Mouse (Mus musculus) forelimb bud, embryonic 11.5 days (tissue): ENCODE data around the gene Ttll2.
"Not testable (repeated sequence)": the region's sequence is repeated elsewhere in the genome, so short reads cannot be mapped to it uniquely, and the experiment has no call there.

Source experiments
- DNase-seq: peaks from one replicate; pipeline ENCODE4 v3.0.0-alpha.2; 2012; ENCODE audit warnings: low read depth, low spot score

Gene Ttll2

DNA sequence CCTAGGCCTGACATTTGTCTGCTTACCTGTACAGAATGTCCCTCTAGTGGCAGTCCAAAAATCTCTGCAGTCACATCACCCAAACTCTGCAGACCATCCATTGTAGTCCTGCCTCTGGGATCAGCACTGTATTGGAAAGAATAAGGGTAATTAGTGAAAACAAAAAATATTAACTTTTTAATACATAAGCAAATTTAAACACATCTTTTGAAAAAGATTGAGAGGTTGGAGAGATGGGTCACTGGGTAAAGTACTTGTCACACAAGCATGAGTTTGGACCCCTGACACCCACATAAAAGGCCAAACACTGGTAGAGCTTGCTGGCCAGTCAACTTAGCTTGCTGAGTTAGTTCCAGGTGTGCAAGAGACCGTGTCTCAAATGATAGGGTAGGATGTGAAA, at the start of gene Ttll2:
TSS of gene Ttll2 (minus strand) at position 101 of the 400 bp plus-strand sequence.
- DNase-seq, result not testable (repeated sequence)

DNA sequence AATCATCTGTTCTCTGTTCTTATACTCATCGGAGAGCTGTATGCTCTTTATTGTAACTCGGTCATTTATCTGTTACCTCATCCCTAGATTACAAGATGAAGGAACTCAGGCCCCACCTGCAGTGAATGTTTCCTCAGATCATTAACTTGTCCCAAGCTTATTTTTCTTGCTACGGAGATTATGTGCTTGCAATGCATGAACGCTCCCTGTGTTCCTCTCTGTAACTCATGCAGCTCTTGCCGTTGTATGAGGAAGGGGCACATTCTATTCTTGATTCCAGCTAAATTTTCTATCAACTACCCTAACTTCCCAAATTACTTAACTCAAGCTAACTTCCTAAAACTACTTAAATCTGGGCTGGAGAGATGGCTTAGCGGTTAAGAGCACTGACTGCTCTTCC, 47.3 kb upstream of the Ttll2 start:
- not testable (repeated sequence) for DNase-seq

DNA sequence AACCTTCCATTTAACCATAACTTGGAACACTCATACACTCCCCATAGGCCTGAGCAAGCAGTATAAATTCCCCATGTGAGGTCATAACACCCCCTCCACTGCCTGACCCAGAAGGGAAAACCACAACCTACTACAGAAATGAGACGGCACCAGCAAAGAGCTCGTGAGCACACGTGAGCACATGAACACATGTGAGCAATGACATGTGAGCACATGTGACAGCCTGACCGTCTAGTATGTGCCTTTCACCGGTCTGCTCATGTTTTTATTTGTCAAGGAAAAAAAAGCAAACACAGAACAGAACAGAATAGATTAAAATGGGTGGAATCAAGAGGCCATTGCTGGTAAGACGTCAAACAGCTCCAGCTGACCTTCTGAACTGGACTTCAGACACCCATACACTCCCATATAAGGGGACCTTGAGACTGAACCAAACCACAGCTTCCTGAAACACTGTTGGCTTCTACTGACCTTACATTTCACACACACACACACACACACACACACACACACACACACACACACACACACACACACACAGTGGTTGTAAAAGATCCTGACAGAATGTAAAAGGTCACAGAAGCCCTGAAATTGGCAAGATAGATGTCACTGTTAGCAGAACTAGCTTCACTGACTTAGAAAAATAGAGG, 45.8 kb upstream of the Ttll2 start:
- DNase-seq, result not testable (repeated sequence)

DNA sequence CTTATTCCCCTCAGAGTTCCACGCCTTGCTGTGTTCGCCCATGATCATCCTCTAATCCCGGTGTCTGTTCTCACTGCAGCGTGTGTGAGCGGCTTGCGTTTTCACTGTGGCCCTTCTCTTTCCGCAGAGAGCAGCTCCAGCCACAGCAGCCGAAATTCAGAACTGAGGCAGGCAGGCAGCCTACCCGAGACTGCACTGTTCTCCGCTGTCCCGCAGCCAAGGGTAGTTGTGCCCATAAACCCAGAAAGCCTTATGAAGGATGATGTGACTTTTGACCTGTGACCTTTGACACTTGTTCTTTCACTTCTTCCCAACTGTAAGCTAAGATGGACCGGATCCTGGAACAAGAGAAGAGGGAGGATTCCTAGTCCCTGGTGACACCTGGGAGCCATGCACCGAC, 44.6 kb upstream of the Ttll2 start:
- DNase-seq, result not testable (repeated sequence)

DNA sequence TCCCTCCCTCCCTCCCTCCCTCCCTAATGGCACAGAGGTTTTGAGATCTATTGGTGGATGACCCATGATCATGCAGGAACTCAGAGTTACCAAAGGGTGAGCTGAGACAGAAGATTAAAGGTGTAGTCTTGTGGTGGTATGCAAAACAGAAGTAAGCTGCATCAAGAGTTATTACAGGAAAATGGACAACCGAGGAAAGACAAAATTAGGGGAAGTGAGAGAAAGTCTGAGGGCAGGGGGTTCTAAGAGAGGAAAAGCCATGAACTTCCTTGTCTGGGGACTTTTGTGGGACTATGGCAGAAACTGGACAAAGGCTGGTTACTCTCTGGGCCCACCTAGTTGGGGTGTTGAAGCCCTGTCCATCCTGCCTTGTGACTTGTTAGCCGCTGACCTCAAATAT, 43.8 kb upstream of the Ttll2 start:
- not testable (repeated sequence) for DNase-seq

DNA sequence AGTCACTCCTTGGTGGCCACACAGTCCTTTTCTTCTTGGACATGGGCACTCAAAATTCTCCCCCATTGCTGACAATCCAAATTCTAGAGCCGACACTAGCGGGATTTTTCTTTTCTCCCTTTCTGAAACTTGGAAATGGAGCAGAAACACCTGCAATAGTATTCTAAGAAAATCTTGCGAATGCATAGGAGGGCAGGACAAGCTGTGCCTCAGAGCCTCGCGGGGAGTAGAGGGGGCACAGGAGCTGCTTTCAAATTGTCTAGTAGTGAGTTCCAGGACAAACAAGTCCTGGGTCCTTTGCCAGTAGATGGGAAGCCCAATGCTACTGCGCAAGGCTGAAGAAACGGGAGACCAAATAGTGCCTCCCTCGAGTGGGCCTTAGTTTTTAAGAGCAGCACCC, 43.2 kb upstream of the Ttll2 start:
- not testable (repeated sequence) for DNase-seq

DNA sequence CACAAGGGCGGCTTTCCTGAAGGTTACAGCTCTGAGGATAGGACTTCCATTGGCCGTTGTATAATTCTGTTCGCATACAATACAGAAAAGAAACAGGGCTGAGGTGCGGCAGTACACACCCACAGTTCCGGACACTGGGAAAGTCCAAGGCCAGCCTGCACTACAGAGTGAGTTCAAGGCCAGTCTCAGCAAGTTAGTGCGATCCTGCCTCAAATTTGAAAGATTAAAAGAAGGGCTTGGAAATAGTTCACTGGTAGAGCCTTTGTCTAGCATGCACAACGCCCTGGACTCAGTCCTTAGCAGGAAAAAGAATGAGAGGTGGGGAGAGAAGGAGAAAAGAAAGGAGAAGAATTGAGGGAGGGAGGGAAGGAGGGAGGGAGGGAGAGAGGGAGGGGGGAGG, 42.6 kb upstream of the Ttll2 start:
- DNase-seq, result not testable (repeated sequence)

DNA sequence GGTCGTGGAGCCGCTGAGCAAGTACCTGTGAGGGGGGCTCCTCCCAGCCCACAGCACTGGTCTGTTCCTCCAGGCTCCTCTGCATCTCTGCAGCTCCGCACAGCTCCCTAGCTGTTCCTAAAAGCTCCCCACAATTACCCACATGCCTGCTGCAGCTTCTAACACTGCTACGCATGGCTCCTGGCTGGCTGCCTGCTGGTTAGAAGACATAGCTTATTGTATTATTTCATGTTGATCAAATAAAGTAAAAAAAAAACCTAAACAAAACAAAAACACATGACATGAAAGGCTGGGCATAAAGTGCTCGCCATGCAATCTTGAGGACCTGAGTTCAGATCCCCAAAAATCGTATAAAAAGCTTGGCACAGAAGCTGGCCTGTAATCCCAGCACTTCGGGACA, 37.4 kb upstream of the Ttll2 start:
- not testable (repeated sequence) for DNase-seq

DNA sequence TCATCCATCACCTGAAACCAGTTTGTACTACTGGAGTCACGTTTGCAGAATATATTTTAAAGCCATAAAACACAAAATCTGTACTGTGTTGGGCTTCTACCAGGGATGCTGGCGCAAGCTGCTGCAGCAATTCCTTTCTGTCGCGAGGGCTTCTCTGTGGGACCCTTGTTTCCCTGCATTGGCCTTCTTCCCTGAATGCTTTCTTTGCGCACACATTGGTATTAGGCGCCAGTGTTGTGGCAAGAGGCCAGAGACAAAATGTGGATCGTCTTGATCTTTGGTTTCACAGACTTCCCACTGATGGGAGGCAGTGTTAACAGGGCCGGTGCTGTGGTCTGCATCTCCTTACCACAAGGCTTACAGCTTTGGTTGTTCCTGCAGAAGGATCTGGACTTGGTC, 36.5 kb upstream of the Ttll2 start:
- DNase-seq, result not testable (repeated sequence)

DNA sequence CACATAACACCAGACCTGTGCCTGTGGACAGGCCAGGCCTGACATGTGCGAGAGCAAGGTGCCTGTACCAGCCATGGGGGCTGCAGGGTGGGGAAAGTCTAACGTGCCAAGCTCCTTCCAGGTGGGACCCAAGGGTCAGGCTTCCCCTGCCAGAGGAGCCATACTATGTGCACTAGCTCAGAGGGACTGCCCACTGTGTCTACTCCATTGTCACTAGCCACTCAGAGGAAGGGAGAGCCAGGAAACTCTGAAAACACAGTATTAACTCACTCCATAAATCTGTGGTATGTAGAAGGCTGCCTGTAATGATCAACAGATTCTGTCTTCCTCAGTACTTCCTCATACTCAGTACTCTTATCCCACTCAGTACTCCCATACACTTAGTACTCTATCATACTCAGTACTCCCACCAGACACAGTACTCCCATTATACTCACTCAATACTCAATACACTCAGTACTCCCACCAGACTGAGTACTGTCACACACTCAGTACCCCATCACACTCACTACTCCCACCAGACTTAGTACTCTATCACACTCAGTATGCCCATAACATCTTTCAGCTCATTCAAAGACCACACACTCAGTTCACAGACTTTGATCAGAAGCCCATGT, 36.0 kb upstream of the Ttll2 start:
- not testable (repeated sequence) for DNase-seq

DNA sequence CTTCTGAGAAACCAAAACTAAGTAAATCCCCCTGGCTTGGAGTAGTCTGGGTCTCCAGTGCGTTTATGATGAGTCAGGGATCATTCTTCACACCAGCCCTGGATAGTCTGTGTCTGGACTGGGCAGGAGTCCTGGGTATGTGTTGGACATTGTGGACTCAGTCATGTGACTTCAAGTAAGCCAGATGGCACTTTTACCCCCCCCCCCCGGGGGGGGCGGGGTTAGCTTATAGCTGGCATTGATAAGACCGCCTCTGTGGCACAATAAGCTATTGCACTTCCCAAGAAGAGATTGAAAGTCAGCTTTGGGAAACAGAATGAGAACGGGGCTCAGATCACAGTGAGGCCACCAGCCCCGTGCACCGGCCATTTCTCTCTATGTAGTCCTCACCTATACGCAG, 33.5 kb upstream of the Ttll2 start:
- not testable (repeated sequence) for DNase-seq

DNA sequence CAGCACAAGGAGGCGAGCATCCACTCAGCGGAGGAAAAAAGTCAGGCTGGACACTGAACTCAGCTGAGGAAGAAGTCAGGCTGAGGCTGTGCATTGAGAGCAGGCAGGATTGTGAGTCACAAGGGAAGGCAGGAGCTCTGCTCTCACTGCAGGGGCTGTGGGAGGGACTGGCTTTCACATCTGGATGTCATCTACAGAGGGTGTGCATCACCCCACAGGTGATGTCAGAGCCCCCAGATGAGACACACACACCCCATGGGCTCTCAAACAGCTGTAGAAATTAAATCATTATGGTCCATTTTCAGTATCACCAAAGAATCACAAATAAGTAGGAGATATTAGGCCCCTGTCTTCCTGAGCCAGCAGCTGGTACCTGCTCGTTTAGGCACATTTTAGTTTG, 32.9 kb upstream of the Ttll2 start, which contains the start of gene Unc93a2:
TSS of gene Unc93a2 (minus strand) at position 101 of the 400 bp plus-strand sequence.
- DNase-seq, result not testable (repeated sequence)

DNA sequence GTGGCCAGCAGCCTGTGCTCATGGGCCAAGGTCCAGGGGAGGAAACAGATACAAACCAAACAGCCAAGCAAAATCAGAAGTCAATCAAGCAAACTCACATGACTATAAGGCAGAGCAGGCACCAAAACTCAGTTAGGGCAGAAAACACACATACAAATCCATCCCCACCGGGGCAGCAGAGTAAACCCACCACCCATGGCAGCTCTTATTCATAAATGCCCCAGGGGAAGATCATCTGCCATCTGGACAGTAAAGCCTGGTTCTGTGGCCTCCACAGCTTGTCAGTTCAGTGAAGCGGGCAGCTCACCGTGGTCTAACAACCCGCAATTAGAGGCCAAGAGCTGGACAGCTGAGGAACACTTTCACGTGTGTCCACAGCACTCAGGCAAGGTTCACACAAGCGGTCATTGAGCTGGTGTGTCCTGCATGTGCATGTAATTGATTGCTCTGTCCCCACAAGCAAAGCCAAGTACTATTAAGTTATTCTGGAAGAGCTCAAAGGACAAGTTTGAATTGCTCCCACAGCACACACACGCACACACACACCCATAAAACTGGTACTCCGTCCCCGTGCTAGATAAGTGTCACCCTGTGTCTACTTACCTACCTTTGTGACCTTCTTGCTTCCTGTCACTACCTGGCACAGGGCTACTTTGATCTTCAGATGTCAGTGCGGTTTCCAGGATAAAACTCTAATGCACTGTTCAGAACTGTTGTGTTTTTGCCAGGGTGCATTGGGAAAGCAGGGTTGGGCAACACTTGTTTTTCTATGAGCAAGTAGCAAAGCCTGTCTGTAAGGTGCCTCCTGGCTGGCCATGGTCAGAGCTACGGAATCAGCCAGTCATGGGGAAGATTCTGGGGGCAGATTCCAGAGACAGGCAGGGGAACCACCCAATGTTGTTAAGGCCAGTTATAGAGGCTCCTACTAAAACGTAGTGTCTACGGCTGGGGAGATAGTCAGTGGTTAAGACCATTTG, 31.0 kb upstream of the Ttll2 start:
- DNase-seq, result not testable (repeated sequence)

DNA sequence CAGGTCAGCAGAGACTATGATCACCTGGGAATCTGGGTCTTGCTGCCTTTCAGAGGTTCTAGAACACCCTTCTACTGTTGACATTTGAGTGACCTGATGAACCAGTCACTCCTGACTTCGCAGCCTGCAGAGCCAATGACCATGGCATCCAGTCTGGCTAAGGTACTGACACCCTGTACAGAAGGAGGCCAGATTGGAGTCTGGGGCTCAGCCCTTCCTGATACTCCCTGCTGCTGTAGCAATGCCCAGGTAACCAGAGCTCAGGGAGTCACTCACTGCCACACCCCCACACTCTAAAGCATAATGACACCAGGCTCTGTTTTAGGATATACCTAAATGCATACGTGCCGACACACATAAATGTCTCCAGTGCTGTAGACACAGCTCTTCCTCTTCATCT, 30.2 kb upstream of the Ttll2 start:
- not testable (repeated sequence) for DNase-seq

DNA sequence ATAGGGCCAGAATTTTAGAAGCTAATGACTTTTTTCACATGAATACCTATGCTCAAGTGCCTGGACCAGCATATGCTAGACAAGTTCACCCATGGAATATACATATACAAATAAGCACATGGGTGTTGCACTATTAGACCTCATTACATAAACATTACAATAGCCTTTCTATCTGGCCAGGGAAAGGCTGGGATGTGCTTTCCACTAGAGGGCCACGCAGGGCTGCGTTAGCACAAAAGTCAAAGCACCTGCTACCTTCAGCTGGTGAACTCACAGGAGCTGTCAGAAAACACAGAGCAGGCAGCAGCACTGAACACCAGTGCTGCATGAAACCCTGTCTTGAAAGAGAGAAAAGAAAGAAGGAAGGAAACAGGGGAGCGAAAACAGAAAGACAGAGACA, 25.4 kb upstream of the Ttll2 start:
- not testable (repeated sequence) for DNase-seq

DNA sequence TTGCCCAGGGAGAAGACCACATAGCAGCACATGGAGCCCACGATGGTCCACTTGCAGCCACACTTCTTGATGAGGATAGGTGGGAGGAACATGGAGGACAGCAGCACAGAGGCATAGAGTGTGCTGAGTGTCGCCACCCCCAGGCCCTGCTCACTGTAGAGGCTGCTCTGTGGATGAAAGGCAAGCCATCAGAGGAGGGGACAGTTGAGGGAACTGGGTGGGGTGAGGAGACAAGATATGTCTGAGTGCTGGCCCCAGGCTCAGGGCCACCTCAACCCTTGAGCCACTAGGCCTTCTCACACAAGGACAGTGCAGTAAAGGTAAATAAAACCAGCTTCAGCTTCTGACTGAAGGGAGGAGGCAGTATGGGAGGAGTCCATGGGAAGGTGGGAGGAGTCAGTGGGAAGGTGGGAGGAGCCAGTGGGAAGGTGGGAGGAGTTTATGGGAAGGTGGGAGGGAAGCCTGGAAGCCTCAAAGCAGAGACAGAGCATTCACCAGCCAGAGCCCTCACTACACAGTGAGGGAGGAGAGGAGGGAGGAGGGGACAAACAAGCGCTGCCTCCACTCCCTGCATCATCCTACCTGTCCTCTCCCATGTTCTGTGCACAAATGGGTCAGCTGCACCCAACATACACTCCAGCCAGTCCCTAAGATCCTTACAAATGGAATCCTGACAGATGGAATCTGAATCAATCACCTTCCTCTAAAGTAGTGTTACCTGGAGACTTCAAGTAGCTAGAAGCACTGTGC, 24.6 kb upstream of the Ttll2 start:
- not testable (repeated sequence) for DNase-seq

DNA sequence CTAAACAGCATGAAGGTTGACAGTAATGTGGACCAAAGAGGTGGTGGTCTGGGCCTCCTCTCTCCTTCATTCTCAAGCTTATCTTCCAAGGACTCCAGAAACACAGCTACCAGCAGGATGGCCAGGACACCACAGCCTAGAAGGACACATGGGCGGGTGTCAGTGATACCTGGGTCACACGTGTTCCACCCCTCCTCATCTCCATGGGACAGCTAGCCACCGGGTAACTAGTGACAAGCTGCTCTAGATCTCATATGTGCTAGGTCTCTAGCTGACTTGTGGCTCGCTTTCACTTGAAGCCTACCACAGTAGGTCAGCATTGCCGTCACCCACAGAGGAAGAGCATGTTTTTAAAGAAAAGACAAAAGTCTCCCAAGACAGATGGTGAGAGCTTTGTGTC, 19.4 kb upstream of the Ttll2 start, which contains the start of gene Gm49630:
TSS of gene Gm49630 (minus strand) at position 101 of the 400 bp plus-strand sequence.
- not testable (repeated sequence) for DNase-seq

DNA sequence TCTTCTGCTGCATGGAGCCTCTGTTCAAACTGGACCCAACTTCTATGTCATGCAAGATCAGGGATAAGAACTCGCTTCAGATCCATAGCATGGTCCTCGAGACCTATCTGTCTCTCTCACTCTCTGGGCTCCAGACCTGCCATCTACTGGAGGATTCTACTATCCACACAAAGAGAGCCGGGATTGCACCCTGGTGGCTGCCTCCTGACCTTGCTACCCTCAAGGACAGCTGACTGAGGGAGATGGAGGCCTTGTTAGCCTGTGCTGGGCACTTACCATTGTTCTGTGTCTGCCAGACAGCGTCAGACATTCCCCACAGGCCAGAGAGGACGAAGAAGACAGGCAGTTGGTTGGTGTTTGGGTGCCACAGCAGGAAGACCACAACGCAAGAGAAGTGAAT, 16.9 kb upstream of the Ttll2 start:
- not testable (repeated sequence) for DNase-seq

DNA sequence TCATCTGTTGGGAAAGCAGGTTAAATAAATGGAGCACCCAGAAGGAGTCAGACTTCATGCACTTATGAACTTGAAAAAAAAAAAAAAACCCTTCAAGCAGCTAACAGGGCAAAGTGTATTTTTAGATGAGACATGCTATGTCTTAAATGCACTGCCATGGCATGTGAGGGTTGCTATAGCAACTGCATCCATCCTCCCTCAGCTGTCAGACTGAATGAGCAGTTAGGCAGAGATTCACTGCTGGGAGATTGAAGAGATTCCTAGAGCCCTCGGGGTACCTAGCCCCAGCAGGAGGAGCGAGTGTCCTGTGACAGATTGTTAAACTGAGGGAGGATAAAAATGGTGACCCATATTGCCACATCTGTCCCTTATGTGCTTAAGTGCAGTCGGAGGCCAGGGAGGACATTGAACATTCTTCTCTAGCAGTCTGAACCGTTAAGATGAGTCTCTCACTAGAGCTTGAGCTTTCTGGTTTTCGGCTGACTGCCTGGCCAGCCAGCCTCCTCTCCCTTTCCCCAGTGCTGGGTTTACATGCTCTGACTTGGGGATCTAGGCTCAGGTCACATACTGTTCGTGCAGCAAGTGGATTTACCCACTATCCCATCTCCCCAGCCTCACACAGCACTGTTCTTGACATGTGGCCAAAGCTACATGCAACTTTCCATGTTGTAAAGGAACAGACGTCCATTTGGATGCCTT, 14.3 kb upstream of the Ttll2 start:
- DNase-seq, result not testable (repeated sequence)

DNA sequence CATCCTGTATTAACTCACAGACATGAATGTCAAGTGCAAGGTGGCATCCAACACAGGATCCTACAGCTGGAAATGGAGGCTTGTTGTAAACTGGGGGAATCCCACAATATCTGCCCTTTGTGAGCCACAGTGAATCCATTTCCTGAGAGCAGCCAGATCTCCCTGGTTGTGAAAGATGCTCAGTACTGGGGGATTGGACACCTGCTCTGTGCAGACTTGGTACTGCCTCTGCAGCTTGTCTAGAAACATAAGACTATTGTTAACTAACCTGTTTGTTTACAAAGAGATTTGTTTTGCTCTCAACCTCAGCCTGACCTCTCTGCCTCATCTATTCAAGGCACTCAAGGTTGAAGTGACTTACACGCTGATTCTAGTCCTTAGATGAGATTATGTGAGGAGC, 13.8 kb upstream of the Ttll2 start:
- not testable (repeated sequence) for DNase-seq

DNA sequence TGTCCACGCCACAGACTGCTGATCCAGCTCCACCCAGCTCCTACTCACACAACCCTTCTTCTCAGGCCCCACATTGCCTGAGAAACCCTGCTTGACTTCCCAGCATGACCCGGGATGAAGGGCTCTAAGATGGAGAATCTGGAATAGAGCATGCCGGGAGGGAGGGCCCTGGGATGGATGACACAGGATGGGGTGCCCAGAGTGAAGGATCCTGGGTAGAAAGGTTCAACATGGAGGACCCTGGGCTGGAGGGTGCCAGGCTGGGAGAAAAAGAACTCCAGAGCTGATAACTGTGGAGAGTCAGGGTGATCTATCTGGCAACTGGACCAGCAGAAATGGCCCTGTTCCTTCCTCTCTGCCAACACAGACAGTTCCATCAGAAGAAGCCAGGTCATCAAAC, 13.1 kb upstream of the Ttll2 start:
- DNase-seq, result not testable (repeated sequence)
